Mouse (Mus musculus): ENCODE data around the gene Tsen15. TPM values are rescaled to one million over a fixed set of nuclear protein-coding genes. Genes with fewer than 3 reads are reported as not detected.
"Not testable (repeated sequence)": the region's sequence is repeated elsewhere in the genome, so short reads cannot be mapped to it uniquely, and the experiment has no call there.

Gene Tsen15
- polyA plus RNA-seq, 1 experiment from 2014 or later, result 105 TPM

- peak; percentile 77; the same call in 1 of the 2 replicates for ATAC-seq (ENCODE audit: insufficient number of reproducible peaks, low FRiP score, low TSS enrichment, low read depth)
- H3K9me3 ChIP-seq (ENCODE audit: control insufficient read depth, low read length), result no peaks in the 10 kb centered on the region
- peak within 1 kb of the TSS; percentile 88 for H3K4me2 ChIP-seq (ENCODE audit: low read depth, severe bottlenecking)
- H3K4me1 ChIP-seq (ENCODE audit: control insufficient read depth, insufficient read depth, low read length), result peaks cover 4% of the 10 kb centered on the region
- WGBS, result 0% methylated on average over 69 of the region's 70 CpGs
- H3K27me3 ChIP-seq (ENCODE audit: control insufficient read depth, insufficient read depth, low read length), result no peaks in the 10 kb centered on the region
- H3K36me3 ChIP-seq (ENCODE audit: control insufficient read depth, insufficient read depth, low read length), result no peaks in the 10 kb centered on the region
- peak within 1 kb of the TSS; percentile 69 for H3K9ac ChIP-seq (ENCODE audit: low read length)
- H3K4me3 ChIP-seq (ENCODE audit: low read depth, low read length), result peak within 1 kb of the TSS; percentile 71
- no peak within 1 kb of the TSS for H3K27ac ChIP-seq (replicated peaks; ENCODE audit: low read depth, low read length)
- peak; percentile 69 for DNase-seq (ENCODE audit: low spot score)
Observed at GRCm38 (mm10) chr1:152399790-152400555, 13.5 kb upstream of the Tsen15 start, which contains the start of gene Colgalt2. Gene Colgalt2 (plus strand): TSS chr1:152399830.

GRCm38 (mm10) chr1:152398708-152399107 lies 12.2 kb upstream of the Tsen15 start:
- peaks cover 4% of the 10 kb centered on the region for H3K4me1 ChIP-seq (ENCODE audit: control insufficient read depth, insufficient read depth, low read length)

DNA sequence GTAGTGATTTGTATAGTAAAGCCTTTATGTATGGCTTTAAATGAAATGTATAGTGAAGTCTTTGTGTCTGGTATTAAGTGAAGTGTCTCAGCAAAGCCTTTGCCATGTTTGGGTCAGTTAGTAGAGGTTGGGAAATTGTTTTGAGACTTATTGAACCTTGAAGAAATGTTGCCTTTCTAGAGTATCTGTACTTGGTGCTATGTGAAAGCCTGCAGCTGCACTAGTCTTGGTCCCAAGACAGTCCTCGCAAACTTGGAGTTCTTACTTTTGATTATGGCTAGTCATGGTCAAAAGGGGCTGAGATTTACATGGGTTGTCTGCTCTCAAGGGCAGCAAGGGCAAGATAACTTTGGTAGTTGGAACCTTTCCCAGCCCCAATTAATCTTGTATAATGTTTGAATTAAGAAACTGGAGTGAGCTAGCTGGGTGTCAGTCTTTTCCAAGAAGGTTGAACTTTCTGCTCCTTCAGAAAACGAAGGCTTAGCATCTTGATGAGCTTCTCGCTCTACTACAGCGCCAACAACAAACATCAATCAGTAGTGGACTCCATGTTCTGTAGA lies 8.5 kb upstream of the Tsen15 start:
- DNase-seq (ENCODE audit: low spot score), result no peak

More at GRCm38 (mm10) chr1:152398708-152399107, 12.2 kb upstream of the Tsen15 start:
- Histone ChIP-seq H3K4me2 (ENCODE audit: low read depth, severe bottlenecking) (no peak overlapping the region), H3K9me3 (ENCODE audit: control insufficient read depth, low read length) (no peaks in the 10 kb centered on the region), H3K27ac (replicated peaks; ENCODE audit: low read depth, low read length) (no peak overlapping the region), H3K9ac (ENCODE audit: low read length) (no peak overlapping the region), H3K27me3 (ENCODE audit: control insufficient read depth, insufficient read depth, low read length) (no peaks in the 10 kb centered on the region), H3K4me3 (ENCODE audit: low read depth, low read length) (no peak overlapping the region), H3K36me3 (ENCODE audit: control insufficient read depth, insufficient read depth, low read length) (no peaks in the 10 kb centered on the region)
- DNase-seq (ENCODE audit: low spot score) (no peak), ATAC-seq (ENCODE audit: insufficient number of reproducible peaks, low FRiP score, low TSS enrichment, low read depth) (no peak)
- WGBS, result 56% methylated on average over 1 of the region's 1 CpGs

DNA sequence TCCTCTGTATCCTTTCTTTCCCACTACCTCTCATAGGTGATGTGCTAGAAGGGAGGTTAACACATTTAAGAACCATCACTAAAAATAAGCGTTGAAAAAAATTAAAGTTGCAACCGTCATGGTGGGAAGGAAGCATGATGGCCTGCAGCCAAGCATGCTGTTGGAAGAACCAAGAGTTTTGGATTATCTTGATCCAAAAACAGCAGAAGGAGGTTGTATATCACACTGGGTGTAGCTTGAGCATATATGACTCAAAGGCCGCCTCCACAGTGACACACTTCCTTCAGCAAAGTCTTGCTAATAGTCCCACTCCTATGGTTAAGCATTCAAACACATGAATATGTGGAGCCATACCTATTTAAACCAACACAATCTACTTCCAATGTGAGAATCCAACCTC lies 7.6 kb upstream of the Tsen15 start:
- DNase-seq (ENCODE audit: low spot score) (no peak), ATAC-seq (ENCODE audit: insufficient number of reproducible peaks, low FRiP score, low TSS enrichment, low read depth) (no peak)
- no peak overlapping the region for H3K27ac ChIP-seq (replicated peaks; ENCODE audit: low read depth, low read length)
- no peak overlapping the region for H3K4me3 ChIP-seq (ENCODE audit: low read depth, low read length)
- no peak overlapping the region for H3K4me2 ChIP-seq (ENCODE audit: low read depth, severe bottlenecking)
- no peaks in the 10 kb centered on the region for H3K36me3 ChIP-seq (ENCODE audit: control insufficient read depth, insufficient read depth, low read length)
- no peaks in the 10 kb centered on the region for H3K9me3 ChIP-seq (ENCODE audit: control insufficient read depth, low read length)
- no peaks in the 10 kb centered on the region for H3K27me3 ChIP-seq (ENCODE audit: control insufficient read depth, insufficient read depth, low read length)
- H3K9ac ChIP-seq (ENCODE audit: low read length), result no peak overlapping the region
- WGBS, result 94% methylated on average over 3 of the region's 3 CpGs
- no peaks in the 10 kb centered on the region for H3K4me1 ChIP-seq (ENCODE audit: control insufficient read depth, insufficient read depth, low read length)

More for the DNA sequence above, 8.5 kb upstream of the Tsen15 start:
- no peak for ATAC-seq (ENCODE audit: insufficient number of reproducible peaks, low FRiP score, low TSS enrichment, low read depth)
- Histone ChIP-seq H3K4me1 (ENCODE audit: control insufficient read depth, insufficient read depth, low read length) (no peaks in the 10 kb centered on the region), H3K27me3 (ENCODE audit: control insufficient read depth, insufficient read depth, low read length) (no peaks in the 10 kb centered on the region), H3K27ac (replicated peaks; ENCODE audit: low read depth, low read length) (no peak overlapping the region), H3K9ac (ENCODE audit: low read length) (no peak overlapping the region), H3K4me2 (ENCODE audit: low read depth, severe bottlenecking) (no peak overlapping the region), H3K9me3 (ENCODE audit: control insufficient read depth, low read length) (no peaks in the 10 kb centered on the region), H3K36me3 (ENCODE audit: control insufficient read depth, insufficient read depth, low read length) (no peaks in the 10 kb centered on the region), H3K4me3 (ENCODE audit: low read depth, low read length) (no peak overlapping the region)
- 88% methylated on average over 4 of the region's 4 CpGs for WGBS

DNA sequence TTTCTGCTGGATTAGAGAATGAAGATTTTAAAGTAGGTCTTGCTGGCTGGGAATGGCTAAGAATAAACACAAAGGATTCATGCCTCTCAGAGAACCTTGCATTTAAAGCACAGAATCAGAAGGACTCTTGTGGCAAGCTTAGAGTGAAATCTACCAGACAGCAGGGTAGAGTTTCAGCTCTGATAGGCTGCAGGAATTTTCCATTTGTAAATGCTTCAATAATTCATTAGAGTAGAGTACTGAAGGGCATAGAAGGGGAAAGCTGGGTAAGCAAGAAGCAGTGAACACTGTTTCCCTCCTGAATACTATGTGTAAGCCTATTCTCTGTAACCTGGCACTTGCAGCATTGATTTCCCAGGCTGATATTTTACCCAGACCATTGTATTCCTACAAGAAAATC lies 2.8 kb upstream of the Tsen15 start:
- Histone ChIP-seq H3K4me3 (ENCODE audit: low read depth, low read length) (no peak overlapping the region), H3K27ac (replicated peaks; ENCODE audit: low read depth, low read length) (no peak overlapping the region), H3K4me2 (ENCODE audit: low read depth, severe bottlenecking) (no peak overlapping the region), H3K36me3 (ENCODE audit: control insufficient read depth, insufficient read depth, low read length) (no peaks in the 10 kb centered on the region), H3K27me3 (ENCODE audit: control insufficient read depth, insufficient read depth, low read length) (no peaks in the 10 kb centered on the region), H3K4me1 (ENCODE audit: control insufficient read depth, insufficient read depth, low read length) (no peaks in the 10 kb centered on the region), H3K9me3 (ENCODE audit: control insufficient read depth, low read length) (no peaks in the 10 kb centered on the region), H3K9ac (ENCODE audit: low read length) (no peak overlapping the region)
- ATAC-seq (ENCODE audit: insufficient number of reproducible peaks, low FRiP score, low TSS enrichment, low read depth) (no peak), DNase-seq (ENCODE audit: low spot score) (no peak)

DNA sequence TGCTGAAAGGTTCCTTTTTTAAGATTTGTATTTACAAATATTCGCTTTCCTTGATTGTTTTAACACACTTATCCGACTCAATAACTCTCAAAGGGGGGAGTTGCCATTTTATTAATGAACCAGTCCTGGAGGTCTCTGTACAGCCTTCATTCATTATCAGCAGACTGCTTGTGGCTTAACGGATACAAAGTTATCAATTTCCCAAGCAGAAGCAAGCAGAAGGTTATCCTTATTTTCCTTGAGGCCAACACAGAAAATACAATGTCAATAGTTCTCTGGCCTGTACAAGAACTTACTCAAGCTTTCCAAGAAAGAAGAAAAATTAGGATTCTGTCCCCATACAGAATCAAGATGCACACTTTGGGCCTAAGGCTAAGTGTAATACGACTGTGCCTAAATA lies 795 bp downstream of the Tsen15 start:
- ATAC-seq (ENCODE audit: insufficient number of reproducible peaks, low FRiP score, low TSS enrichment, low read depth); H3K9me3 ChIP-seq (ENCODE audit: control insufficient read depth, low read length); DNase-seq (ENCODE audit: low spot score); H3K4me1 ChIP-seq (ENCODE audit: control insufficient read depth, insufficient read depth, low read length); H3K27me3 ChIP-seq (ENCODE audit: control insufficient read depth, insufficient read depth, low read length); H3K36me3 ChIP-seq (ENCODE audit: control insufficient read depth, insufficient read depth, low read length); H3K27ac ChIP-seq (replicated peaks; ENCODE audit: low read depth, low read length): not testable (repeated sequence)
- H3K4me2 ChIP-seq (ENCODE audit: low read depth, severe bottlenecking), result peak overlapping the region; percentile 40
- H3K9ac ChIP-seq (ENCODE audit: low read length), result peak overlapping the region; percentile 86; the same call in 1 of the 2 replicates
- 28% methylated on average over 2 of the region's 4 CpGs for WGBS
- peak overlapping the region; percentile 79 for H3K4me3 ChIP-seq (ENCODE audit: low read depth, low read length)

GRCm38 (mm10) chr1:152384589-152384988 lies 1.9 kb downstream of the Tsen15 start:
- no peaks in the 10 kb centered on the region; the same call in 1 of the 2 replicates for H3K36me3 ChIP-seq (ENCODE audit: control insufficient read depth, insufficient read depth, low read length)
- no peak overlapping the region for H3K4me3 ChIP-seq (ENCODE audit: low read depth, low read length)
- no peak overlapping the region for H3K9ac ChIP-seq (ENCODE audit: low read length)
- ATAC-seq (ENCODE audit: insufficient number of reproducible peaks, low FRiP score, low TSS enrichment, low read depth) (no peak), DNase-seq (ENCODE audit: low spot score) (no peak)
- no peaks in the 10 kb centered on the region for H3K4me1 ChIP-seq (ENCODE audit: control insufficient read depth, insufficient read depth, low read length)
- H3K27ac ChIP-seq (replicated peaks; ENCODE audit: low read depth, low read length), result no peak overlapping the region
- no peak overlapping the region for H3K4me2 ChIP-seq (ENCODE audit: low read depth, severe bottlenecking)
- H3K9me3 ChIP-seq (ENCODE audit: control insufficient read depth, low read length), result no peaks in the 10 kb centered on the region
- WGBS, result 94% methylated on average over 1 of the region's 1 CpGs
- H3K27me3 ChIP-seq (ENCODE audit: control insufficient read depth, insufficient read depth, low read length), result no peaks in the 10 kb centered on the region

DNA sequence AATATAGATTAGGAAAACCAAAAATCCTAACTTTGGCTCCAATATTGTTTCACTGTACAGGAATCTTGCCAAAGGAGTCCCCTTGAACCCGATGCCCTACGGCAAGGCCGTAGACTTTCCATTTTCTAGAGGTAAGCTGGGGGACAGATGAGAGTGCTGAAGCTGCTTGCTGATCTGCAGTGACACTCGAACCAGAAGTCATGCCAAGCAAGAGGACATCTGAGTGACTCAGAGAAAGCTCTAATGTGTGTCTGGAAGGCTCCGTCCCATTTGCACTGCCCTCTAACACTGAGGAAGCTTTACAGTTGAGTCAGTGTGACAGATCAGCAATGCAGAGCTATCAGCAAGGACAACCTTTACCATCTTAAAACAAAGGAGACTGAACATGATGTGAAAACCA lies 8.2 kb downstream of the Tsen15 start:
- DNase-seq (ENCODE audit: low spot score) (no peak), ATAC-seq (ENCODE audit: insufficient number of reproducible peaks, low FRiP score, low TSS enrichment, low read depth) (no peak)
- 88% methylated on average over 5 of the region's 5 CpGs for WGBS
- H3K9me3 ChIP-seq (ENCODE audit: control insufficient read depth, low read length), result no peaks in the 10 kb centered on the region
- no peak overlapping the region for H3K4me3 ChIP-seq (ENCODE audit: low read depth, low read length)
- H3K27ac ChIP-seq (replicated peaks; ENCODE audit: low read depth, low read length), result no peak overlapping the region
- no peak overlapping the region for H3K4me2 ChIP-seq (ENCODE audit: low read depth, severe bottlenecking)
- H3K4me1 ChIP-seq (ENCODE audit: control insufficient read depth, insufficient read depth, low read length), result no peaks in the 10 kb centered on the region
- H3K36me3 ChIP-seq (ENCODE audit: control insufficient read depth, insufficient read depth, low read length), result no peaks in the 10 kb centered on the region; the same call in 1 of the 2 replicates
- no peaks in the 10 kb centered on the region for H3K27me3 ChIP-seq (ENCODE audit: control insufficient read depth, insufficient read depth, low read length)
- no peak overlapping the region for H3K9ac ChIP-seq (ENCODE audit: low read length)
